Mouse (Mus musculus) CD4-positive, CD25-positive, alpha-beta regulatory T cell, adult 4 months (primary cell): Measurements from ENCODE around the gene Obp1a. TPM values are rescaled to one million over a fixed set of nuclear protein-coding genes. Genes with fewer than 3 reads are reported as not detected.

Experiments
- ATAC-seq: one replicate; pipeline ENCODE4 v1.8.0; 2017
- polyA plus RNA-seq, 2 experiments: library from polyadenylated mRNA; unstranded; fragments of 100-300 nt; shearing (Covaris generic); gene quantifications; one replicate each; pipeline ENCODE4 v1.2.1; 2017

The Obp1a gene
- not detected for polyA plus RNA-seq

- no peak for ATAC-seq
Observed at GRCm38 (mm10) chrX:78091274-78091673, at the start of gene Obp1a. Gene Obp1a, minus strand, starts transcription at chrX:78091374.

GRCm38 (mm10) chrX:78125167-78125566 is 34.0 kb upstream of the Obp1a start, which contains the start of gene Gm5938:
Gene Gm5938, plus strand, starts transcription at chrX:78125467.
- no peak for ATAC-seq

Other genes with a start within 250 kb of the Obp1a start
- not detected for gene Pbsn, start 237.8 kb downstream of the Obp1a start, polyA plus RNA-seq
- gene Gm14744, start 226.6 kb downstream of the Obp1a start, polyA plus RNA-seq = not detected
- not detected for gene 5430402E10Rik, start 166.3 kb downstream of the Obp1a start, polyA plus RNA-seq
- gene Gm5938, start 34.1 kb upstream of the Obp1a start, polyA plus RNA-seq = not detected
- gene Obp1b, start 95.4 kb upstream of the Obp1a start, polyA plus RNA-seq = not detected
- not detected for gene Gm14743, start 154.5 kb upstream of the Obp1a start, polyA plus RNA-seq